Mouse (Mus musculus) ES-E14 (cell line): ENCODE measurements around the gene Baz1a.

Source experiments
- HCFC1 ChIP-seq: IDR thresholded peaks from 2 replicates; pipeline ENCODE4 v1.6.1; 2012; ENCODE audit warnings: low read length, inconsistent platforms, borderline replicate concordance; ENCODE audit not compliant: insufficient read depth
- MAFK ChIP-seq: IDR thresholded peaks from 2 replicates; pipeline ENCODE4 v1.6.1; 2014; ENCODE audit warnings: mild to moderate bottlenecking, low read depth, low read length, inconsistent platforms; ENCODE audit not compliant: insufficient read depth
- ZC3H11A ChIP-seq: IDR thresholded peaks from 2 replicates; pipeline ENCODE4 v1.6.1; 2012; ENCODE audit warnings: low read depth, mild to moderate bottlenecking, inconsistent platforms, low read length, borderline replicate concordance

GRCm38 (mm10) chr12:55027088-55027487 lies 12.9 kb upstream of the Baz1a start:
- 0 out of 2 replicates have a peak, but pooled peaks have one; percentile 41 for TF ChIP-seq MAFK
- TF ChIP-seq ZC3H11A: no peak
- no peak for TF ChIP-seq HCFC1
